Mouse (Mus musculus) cerebellum, adult 11 months (tissue): ENCODE results near the gene Lrit2.

Experiments used
- DNase-seq: peaks from one replicate; pipeline ENCODE4 v3.0.0; 2022

The Lrit2 gene

DNA sequence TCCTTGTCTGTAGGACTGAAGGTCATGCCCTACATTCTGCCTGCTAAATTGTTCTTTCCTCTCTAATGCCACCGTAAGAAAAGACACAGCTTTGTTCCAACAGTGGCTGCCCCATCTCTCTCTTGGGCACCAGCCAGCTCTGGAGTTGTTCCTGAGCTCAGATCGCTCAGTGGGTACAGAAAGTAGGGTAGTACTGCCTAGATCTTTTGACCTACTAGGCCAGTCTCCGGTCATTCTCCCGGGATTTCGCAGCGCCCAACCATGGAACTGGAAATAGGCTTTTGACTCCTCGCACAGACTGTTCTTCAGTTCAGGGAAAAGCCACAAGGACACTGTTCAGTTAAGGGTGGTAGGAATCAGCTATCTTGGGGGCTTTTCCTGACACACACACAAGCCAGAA lies 45.2 kb downstream of the Lrit2 start:
- DNase-seq, result no peak

DNA sequence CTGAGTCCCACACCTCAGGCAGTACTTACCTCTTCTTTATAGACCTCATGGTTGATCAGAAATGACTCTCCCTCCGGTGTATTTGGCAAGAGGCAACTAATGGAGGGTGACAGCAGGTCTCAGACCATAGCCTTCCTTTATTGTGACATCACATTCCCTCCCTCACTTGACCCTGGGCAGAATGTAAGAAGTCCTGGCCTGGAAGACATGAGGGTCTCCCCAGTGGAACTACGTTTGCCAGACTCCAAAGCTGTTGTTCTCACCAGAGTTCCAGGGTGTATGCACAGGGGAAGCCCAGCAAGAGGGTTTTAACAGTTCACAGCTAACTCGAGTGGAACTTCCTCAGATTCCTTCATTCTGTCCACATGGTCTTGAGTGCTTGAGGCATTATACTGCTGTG lies 46.2 kb downstream of the Lrit2 start, which contains the start of gene 2610528A11Rik:
2610528A11Rik (minus strand) TSS at position 101 of the 400 bp plus-strand sequence.
- no peak for DNase-seq

DNA sequence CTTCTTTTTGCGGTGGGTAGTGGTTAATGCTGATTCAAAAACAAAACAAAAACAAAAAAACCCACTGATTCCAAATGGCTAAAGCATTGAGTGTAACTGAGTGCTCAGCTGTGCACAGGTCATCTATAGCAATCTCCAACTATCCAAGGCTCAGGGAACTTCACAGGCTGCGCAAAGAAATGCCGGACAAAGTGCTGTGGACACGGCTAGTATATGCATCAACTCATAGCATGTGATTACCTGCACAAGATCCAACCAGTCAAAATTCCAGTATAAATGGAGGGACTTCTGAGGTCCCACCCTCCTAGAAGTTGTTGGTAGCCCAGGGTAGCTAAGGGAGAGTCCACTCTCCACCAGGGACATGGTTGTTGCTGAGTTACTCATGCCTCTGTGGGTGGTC lies 51.5 kb downstream of the Lrit2 start:
- DNase-seq, result no peak
